Mouse (Mus musculus): ENCODE measurements at regions not wholly inside any gene's neighbourhood (a gene's known extent, or its start where the extent isn't known, plus 50 kb on each side); places are given as distances from the start of the nearest gene placed in this dataset.
"Not testable (repeated sequence)": the region's sequence is repeated elsewhere in the genome, so short reads cannot be mapped to it uniquely, and the experiment has no call there.

GRCm38 (mm10) chr13:103620958-103621357, 153.4 kb downstream of the Srek1 start:
- DNase-seq (ENCODE audit: low spot score in 2 of 2), result not testable (repeated sequence)

- DNase-seq (ENCODE audit: low spot score in 2 of 2), result no peak
These were observed 161.1 kb downstream of the Srek1 start for GRCm38 (mm10) chr13:103613333-103613725.

- DNase-seq (ENCODE audit: low spot score in 2 of 2), result no peak
These were observed 161.6 kb downstream of the Srek1 start for GRCm38 (mm10) chr13:103612720-103613332.

GRCm38 (mm10) chr13:103602302-103602701, 172.1 kb downstream of the Srek1 start:
- no peak for DNase-seq (ENCODE audit: low spot score in 2 of 2)

- no peak for DNase-seq (ENCODE audit: low spot score in 2 of 2)
These were observed 182.0 kb downstream of the Srek1 start for GRCm38 (mm10) chr13:103592371-103592770.

- no peak for DNase-seq (ENCODE audit: low spot score in 2 of 2)
These were observed 182.5 kb downstream of the Srek1 start for GRCm38 (mm10) chr13:103591874-103592273.

- DNase-seq (ENCODE audit: low spot score in 2 of 2), result not testable (repeated sequence)
These were observed 183.0 kb downstream of the Srek1 start for GRCm38 (mm10) chr13:103591381-103591780.

GRCm38 (mm10) chr13:103589646-103590045, 184.8 kb downstream of the Srek1 start:
- DNase-seq (ENCODE audit: low spot score in 2 of 2), result no peak

- DNase-seq (ENCODE audit: low spot score in 2 of 2), result no peak
These were observed 197.6 kb downstream of the Srek1 start for GRCm38 (mm10) chr13:103576856-103577255.

- DNase-seq (ENCODE audit: low spot score in 2 of 2), result no peak
These were observed 209.7 kb downstream of the Srek1 start for GRCm38 (mm10) chr13:103564715-103565114.

GRCm38 (mm10) chr13:103561795-103562705, 212.4 kb downstream of the Srek1 start:
- no peak for DNase-seq (ENCODE audit: low spot score in 2 of 2)

- DNase-seq (ENCODE audit: low spot score in 2 of 2), result no peak
These were observed 215.5 kb downstream of the Srek1 start for GRCm38 (mm10) chr13:103558915-103559314.

GRCm38 (mm10) chr13:103539577-103539976, 205.3 kb upstream of the Mast4 start:
- no peak for DNase-seq (ENCODE audit: low spot score in 2 of 2)

- no peak for DNase-seq (ENCODE audit: low spot score in 2 of 2)
These were observed 179.5 kb upstream of the Mast4 start for GRCm38 (mm10) chr13:103513825-103514224.

GRCm38 (mm10) chr13:103512476-103512875, 178.2 kb upstream of the Mast4 start:
- DNase-seq (ENCODE audit: low spot score in 2 of 2), result no peak

- DNase-seq (ENCODE audit: low spot score in 2 of 2), result peak; percentile 16 to 31
These were observed 170.7 kb upstream of the Mast4 start for GRCm38 (mm10) chr13:103504987-103505386.

GRCm38 (mm10) chr13:103499376-103499775, 165.1 kb upstream of the Mast4 start:
- DNase-seq (ENCODE audit: low spot score in 2 of 2), result no peak

GRCm38 (mm10) chr13:103494371-103494770, 160.1 kb upstream of the Mast4 start:
- DNase-seq (ENCODE audit: low spot score in 2 of 2), result no peak

- DNase-seq (ENCODE audit: low spot score in 2 of 2), result no peak
These were observed 159.3 kb upstream of the Mast4 start for GRCm38 (mm10) chr13:103493567-103493966.

GRCm38 (mm10) chr13:103490049-103490448, 155.8 kb upstream of the Mast4 start:
- no peak for DNase-seq (ENCODE audit: low spot score in 2 of 2)

GRCm38 (mm10) chr13:103484092-103484491, 149.8 kb upstream of the Mast4 start:
- DNase-seq (ENCODE audit: low spot score in 2 of 2), result no peak

- DNase-seq (ENCODE audit: low spot score in 2 of 2), result no peak
These were observed 149.1 kb upstream of the Mast4 start for GRCm38 (mm10) chr13:103483392-103483791.

GRCm38 (mm10) chr13:103476328-103476727, 142.0 kb upstream of the Mast4 start:
- DNase-seq (ENCODE audit: low spot score in 2 of 2), result no peak

All from spleen, postnatal 36 days (tissue).